Mouse (Mus musculus) cerebellum, adult 11-12 months (tissue): ENCODE measurements around the gene Brinp3.

Experiments used
- DNase-seq: peaks from one replicate; pipeline ENCODE4 v3.0.0; 2022

Brinp3 gene

GRCm38 (mm10) chr1:146799986-146800553, 305.5 kb downstream of the Brinp3 start:
- no peak for DNase-seq

GRCm38 (mm10) chr1:146801821-146802220, 307.3 kb downstream of the Brinp3 start:
- DNase-seq: peak; percentile 15

GRCm38 (mm10) chr1:146807765-146808164, 313.2 kb downstream of the Brinp3 start:
- DNase-seq: no peak

- DNase-seq: no peak
Observed at GRCm38 (mm10) chr1:146833888-146834287, 339.3 kb downstream of the Brinp3 start.

GRCm38 (mm10) chr1:146844087-146844486, 349.5 kb downstream of the Brinp3 start:
- no peak for DNase-seq

- no peak for DNase-seq
Observed at GRCm38 (mm10) chr1:146848892-146849291, 354.3 kb downstream of the Brinp3 start.

GRCm38 (mm10) chr1:146850147-146850546, 355.6 kb downstream of the Brinp3 start:
- DNase-seq: no peak

GRCm38 (mm10) chr1:146898636-146899035, 404.1 kb downstream of the Brinp3 start:
- no peak for DNase-seq

GRCm38 (mm10) chr1:146901691-146902090, 407.1 kb downstream of the Brinp3 start:
- DNase-seq: no peak

- DNase-seq: no peak
Observed at GRCm38 (mm10) chr1:146939463-146940389, 445.2 kb downstream of the Brinp3 start.
